Mouse (Mus musculus) gastrocnemius, postnatal 4 days (tissue): ENCODE data around the gene Mindy4. TPM values are rescaled to one million over a fixed set of nuclear protein-coding genes. Genes with fewer than 3 reads are reported as not detected.
"Not testable (repeated sequence)": the region's sequence is repeated elsewhere in the genome, so short reads cannot be mapped to it uniquely, and the experiment has no call there.

ENCODE experiments used
- DNase-seq, 2 experiments: peaks; one replicate each; pipeline ENCODE4 v3.0.0; 2021 to 2022; ENCODE audit warnings: low spot score in 2 of 2, mixed read lengths in 2 of 2
- long read RNA-seq, 2 experiments: library from polyadenylated mRNA; stranded (forward); transcript quantifications; one replicate each; pipeline ENCODE4 v2.0.0; 2021
- total RNA-seq, 2 experiments: library from RNA; stranded (reverse); gene quantifications; 2 replicates each; pipeline ENCODE4 v1.2.3; 2021

Mindy4 gene
- total RNA-seq = 1 to 10 TPM; 4.1 to 4.4 TPM
- long read RNA-seq, experiment 1, full-length matches to known transcripts = 3 of 6 reads
- long read RNA-seq, experiment 1, partial matches to known transcripts = 0 of 6 reads
- long read RNA-seq, experiment 1, other reads (novel, unspliced or antisense) = 3 of 6 reads
- long read RNA-seq, experiment 2, full-length matches to known transcripts = 6 of 8 reads
- long read RNA-seq, experiment 2, partial matches to known transcripts = 0 of 8 reads
- long read RNA-seq, experiment 2, other reads (novel, unspliced or antisense) = 2 of 8 reads

- peak; percentile 72 to 86 for DNase-seq
Measured at GRCm38 (mm10) chr6:55202913-55203910, at the start of gene Mindy4. Gene Mindy4, plus strand, starts transcription at chr6:55203383.

DNA sequence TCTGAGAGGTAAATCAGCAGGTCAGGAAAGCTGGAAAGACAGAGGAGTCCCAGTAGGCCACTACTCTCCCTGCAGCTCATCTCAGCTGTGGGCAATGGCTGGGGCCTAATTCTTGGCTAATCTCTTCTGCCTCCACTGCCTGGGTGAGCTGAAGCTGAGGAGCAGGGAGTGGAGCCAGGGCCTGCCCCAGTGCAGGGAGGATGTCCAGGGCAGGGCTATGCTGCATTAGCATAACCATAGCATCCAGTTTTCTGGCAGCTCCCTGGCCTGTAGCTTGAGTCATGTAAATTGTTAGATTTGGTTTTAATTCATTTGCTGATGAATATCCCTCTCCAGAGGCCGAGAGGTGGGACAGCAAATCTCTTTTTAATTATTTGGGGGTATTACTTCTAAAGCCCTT lies 43.9 kb upstream of the Mindy4 start:
- no peak for DNase-seq

DNA sequence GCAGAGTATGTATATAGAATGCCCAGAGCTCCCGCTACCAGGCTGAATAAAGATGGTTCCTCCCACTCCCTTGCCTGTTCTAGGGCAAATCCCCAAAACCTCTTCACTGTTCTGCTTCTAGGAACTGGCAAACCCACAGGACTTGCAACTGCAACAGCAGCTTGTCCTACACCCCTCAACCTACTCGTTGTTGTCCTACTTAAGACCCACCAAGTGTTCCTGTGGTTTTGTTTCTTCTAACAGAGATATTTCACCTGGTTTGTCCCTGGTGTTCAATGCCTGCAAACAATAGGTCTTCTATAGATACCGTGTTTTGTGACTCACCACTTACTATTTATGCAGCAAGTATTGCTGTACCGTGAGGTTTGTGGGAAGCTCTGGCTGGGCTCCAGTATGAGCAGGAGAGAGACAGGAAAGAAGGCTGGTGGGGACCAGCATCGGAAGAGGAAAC lies 41.8 kb upstream of the Mindy4 start:
- DNase-seq = no peak

DNA sequence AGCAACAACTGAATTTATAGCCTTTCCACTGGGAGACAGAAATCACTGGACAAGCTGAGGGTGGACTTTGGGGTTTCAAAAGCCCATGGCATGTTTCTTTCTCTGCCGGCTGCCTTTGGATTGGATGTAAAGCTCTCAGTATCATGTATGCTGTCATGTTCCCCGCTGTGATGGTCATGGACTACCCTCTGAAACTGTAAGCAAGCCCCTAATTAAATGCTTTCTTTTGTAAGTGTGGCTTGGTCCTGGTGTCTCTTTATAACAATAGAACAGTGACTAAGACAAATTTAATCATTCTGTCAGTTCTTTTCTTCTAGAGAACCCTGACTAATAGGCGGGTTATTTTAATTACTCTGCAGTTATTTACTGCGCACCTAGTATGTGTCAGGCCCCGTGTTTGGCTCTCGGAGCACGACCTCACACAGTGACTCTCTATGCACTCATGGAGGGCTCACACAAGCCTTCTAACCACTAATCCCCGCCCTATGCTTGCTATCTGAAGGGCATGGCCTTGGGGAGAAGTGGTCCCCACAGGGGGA lies 40.1 kb upstream of the Mindy4 start:
- no peak for DNase-seq

- peak; percentile 44 to 58 for DNase-seq
Measured at GRCm38 (mm10) chr6:55166777-55167463, 36.3 kb upstream of the Mindy4 start.

DNA sequence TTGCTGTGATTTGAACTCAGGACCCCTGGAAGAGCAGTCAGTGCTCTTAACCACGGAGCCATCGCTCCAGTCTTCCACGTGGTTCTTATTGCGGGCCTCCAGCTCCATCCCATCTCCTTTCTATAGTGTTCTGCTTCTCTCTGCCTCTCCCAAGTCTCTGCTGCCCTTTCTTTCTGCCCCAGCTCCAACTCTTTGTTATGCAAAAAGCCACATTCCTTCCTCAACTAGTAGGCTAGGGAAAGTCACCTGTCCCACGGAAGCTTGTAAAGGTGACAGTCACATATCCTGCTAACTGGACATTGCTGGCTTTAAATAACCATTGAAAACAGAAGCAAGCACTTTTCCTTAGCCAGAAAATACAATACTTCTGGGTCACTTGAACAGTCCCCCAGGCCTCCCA lies 33.4 kb upstream of the Mindy4 start:
- no peak for DNase-seq

- DNase-seq = no peak
Measured at GRCm38 (mm10) chr6:55171638-55172037, 31.5 kb upstream of the Mindy4 start.

DNA sequence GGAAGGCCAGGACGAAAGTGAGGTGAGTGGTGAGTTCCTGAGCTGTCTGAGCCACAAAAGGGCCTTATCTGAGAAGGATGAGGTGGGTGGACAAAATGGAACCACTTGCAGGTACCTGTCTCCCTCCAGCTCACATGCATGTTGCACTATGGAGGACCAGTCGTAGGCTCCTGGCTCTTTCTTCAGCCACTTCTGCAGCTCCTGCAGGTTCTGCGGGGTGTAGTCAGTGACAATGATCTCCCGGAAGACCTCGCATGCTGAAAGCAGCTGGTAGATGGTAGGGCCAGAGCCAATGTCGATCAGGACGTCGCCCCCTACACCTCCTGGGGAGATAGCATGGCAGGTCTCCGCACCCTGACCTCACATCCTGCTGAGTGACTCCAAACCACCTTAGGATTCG lies 30.0 kb upstream of the Mindy4 start:
- DNase-seq = no peak

DNA sequence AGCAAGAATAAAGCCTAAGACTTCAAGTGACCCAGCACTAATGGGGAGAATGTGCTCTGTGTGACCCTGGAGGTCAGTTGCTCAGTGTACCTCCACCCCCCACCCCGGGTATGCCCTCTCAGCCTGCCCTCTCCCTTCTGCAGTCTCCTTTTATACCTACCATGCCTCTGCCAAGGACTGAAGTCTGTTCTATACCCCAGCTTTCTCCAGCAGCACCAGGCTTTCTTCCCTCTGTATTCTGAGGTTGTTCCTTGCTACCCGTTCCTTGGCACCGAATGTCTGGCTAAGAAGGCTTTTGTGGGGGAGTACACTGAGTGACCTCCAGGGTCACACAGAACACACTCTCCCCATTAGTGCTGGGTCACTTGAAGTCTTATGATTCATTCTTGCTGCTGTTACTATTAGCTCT lies 29.2 kb upstream of the Mindy4 start:
- DNase-seq = no peak

- no peak for DNase-seq
Measured at GRCm38 (mm10) chr6:55174741-55175181, 28.4 kb upstream of the Mindy4 start, which contains the start of gene Inmt. Gene Inmt, minus strand, starts transcription at chr6:55175043.

DNA sequence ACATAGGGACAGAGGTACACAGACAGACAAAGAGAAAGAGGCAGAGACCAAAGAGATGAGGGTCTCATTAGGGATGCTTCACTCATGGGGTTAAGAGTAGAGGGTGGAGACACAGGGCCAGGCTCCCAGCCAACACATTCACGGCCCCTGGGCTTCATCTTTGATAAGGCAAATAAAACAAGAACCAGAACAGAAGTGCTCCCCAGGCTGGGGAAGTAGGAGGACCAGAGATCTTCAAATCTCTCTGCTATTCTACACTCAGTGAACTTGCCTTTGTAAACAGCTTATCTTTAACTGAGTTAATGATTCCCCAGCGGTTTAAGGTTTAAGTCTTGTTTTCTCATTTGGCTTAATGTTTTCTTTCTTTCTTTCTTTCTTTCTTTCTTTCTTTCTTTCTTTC lies 27.7 kb upstream of the Mindy4 start:
- DNase-seq = no peak

GRCm38 (mm10) chr6:55175892-55176291 lies 27.3 kb upstream of the Mindy4 start:
- no peak for DNase-seq

DNA sequence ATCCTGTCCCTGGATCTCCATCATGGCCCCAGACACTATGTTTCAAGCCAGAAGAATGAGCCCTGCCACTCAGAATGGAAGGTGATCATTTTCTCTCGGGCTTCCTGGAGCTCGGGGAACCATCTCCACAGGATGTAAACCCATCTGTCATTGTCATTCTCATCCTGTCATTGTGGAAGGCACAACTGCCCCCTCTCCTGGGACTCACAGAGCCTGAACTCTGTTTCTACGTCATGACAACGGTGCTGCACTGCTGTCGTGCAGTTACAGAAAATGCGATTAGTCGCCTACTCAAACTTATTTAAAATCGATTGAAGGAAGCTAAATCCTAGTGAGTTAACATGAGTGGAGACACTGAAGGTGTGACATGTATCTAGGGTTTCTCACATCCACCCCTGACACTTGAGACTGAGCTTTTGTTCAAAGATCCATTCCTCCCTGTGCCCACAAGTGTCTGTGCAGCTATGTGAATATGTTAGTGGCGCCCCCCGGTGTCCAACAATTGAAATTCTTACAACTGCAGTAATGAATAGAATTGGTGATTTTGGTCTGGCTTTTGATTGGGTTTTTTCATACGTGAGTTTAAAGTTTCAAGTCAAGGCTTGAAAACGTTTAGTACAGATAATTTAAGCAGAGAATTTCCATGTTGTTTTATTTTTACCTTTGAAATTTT lies 26.0 kb upstream of the Mindy4 start:
- no peak for DNase-seq

DNA sequence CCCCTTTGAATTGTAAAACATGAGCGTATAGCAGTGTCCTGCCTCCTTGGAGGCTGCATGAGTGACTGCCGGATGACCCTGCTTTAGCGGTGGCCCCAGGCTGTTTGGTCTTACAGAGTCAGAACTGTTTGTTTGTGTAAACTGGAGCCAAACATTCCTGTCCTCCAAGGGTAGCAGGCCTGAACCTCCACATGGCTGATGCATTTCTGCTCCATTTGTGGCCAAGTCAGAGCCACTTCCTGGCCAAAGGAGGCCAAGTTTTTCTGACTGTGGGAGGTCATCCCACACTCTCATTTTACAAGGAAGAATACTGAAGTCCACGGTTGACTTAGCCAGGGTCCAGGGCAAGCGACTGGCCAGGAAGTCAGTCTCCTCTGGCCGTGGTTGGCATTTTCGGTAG lies 23.6 kb upstream of the Mindy4 start:
- DNase-seq = no peak

- DNase-seq = no peak
Measured at GRCm38 (mm10) chr6:55182655-55183430, 20.3 kb upstream of the Mindy4 start.

DNA sequence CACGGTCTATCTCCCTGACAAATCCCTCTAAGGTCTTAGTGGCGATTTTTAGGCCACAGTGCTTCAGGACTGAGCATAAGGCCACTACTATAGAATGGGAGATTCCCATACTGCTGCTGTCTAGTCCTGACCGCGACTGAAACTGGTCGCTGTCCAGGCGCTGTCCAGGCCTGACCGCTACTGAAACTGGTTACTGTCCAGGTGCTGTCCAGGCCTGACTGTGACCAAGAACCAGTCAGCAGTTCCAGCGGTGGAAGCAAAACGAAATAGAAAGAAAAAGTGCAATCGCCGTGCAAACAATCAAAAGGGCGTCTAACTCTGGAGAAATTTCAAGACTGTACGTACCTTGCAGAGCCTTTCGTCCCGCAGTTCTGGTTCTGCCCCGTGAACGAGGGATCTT lies 15.4 kb upstream of the Mindy4 start:
- not testable (repeated sequence) for DNase-seq

DNA sequence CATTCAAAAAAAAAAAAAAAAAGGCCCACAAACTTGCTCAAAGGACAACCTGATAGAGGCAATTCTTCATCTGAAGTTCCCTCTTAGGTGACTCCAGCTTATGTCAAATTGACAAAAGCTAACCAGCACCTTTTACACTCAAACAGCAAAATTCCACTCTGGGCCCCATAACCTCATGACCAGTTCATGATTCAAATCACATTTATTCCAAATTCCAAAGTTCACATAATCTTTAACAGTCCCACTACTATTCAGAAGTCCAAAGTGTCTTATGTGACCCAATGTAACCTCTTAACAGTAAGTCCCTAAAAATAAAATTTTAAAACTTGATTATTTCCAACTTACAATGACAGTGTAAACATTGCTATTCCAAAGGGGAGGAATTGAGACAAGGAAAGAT lies 13.8 kb upstream of the Mindy4 start:
- no peak for DNase-seq

- no peak for DNase-seq
Measured at GRCm38 (mm10) chr6:55191537-55191936, 11.6 kb upstream of the Mindy4 start.

GRCm38 (mm10) chr6:55193171-55193570 lies 10.0 kb upstream of the Mindy4 start:
- no peak for DNase-seq

GRCm38 (mm10) chr6:55199047-55199446 lies 4.1 kb upstream of the Mindy4 start:
- no peak for DNase-seq
